Mouse (Mus musculus) mesoderm, embryonic 11.5 days (tissue): ENCODE results near the gene Styxl1.

Experiments used
- DNase-seq: peaks from one replicate; pipeline ENCODE4 v3.0.0-alpha.2; 2012; ENCODE audit warnings: low read depth, low spot score

Gene Styxl1

GRCm38 (mm10) chr5:135777796-135778470 is at the start of gene Styxl1:
TSS of gene Styxl1 (minus strand) at chr5:135778385.
- peak; percentile 56 for DNase-seq

GRCm38 (mm10) chr5:135826225-135826624 is 48.0 kb upstream of the Styxl1 start:
- no peak for DNase-seq

GRCm38 (mm10) chr5:135824517-135824916 is 46.3 kb upstream of the Styxl1 start:
- DNase-seq: no peak

GRCm38 (mm10) chr5:135822316-135822944 is 44.2 kb upstream of the Styxl1 start:
- DNase-seq: peak; percentile 60

GRCm38 (mm10) chr5:135818491-135818890 is 40.3 kb upstream of the Styxl1 start:
- no peak for DNase-seq

- DNase-seq: no peak
These were observed 34.8 kb upstream of the Styxl1 start for GRCm38 (mm10) chr5:135812991-135813390.

GRCm38 (mm10) chr5:135807263-135807637 is 29.1 kb upstream of the Styxl1 start:
- no peak for DNase-seq

- DNase-seq: peak; percentile 94
These were observed 28.5 kb upstream of the Styxl1 start, which contains the start of gene Srrm3 for GRCm38 (mm10) chr5:135806555-135807262. TSS of gene Srrm3 (plus strand) at chr5:135806890.

- no peak for DNase-seq
These were observed 26.6 kb upstream of the Styxl1 start for GRCm38 (mm10) chr5:135804735-135805134.

- DNase-seq: no peak
These were observed 25.5 kb upstream of the Styxl1 start for GRCm38 (mm10) chr5:135803676-135804075.

- peak; percentile 15 for DNase-seq
These were observed 24.9 kb upstream of the Styxl1 start for GRCm38 (mm10) chr5:135803135-135803534.

GRCm38 (mm10) chr5:135802641-135803040 is 24.5 kb upstream of the Styxl1 start:
- no peak for DNase-seq

GRCm38 (mm10) chr5:135800927-135801326 is 22.7 kb upstream of the Styxl1 start:
- DNase-seq: peak; percentile 39

GRCm38 (mm10) chr5:135799746-135800145 is 21.6 kb upstream of the Styxl1 start:
- no peak for DNase-seq

- DNase-seq: no peak
These were observed 16.6 kb upstream of the Styxl1 start for GRCm38 (mm10) chr5:135794859-135795181.

- DNase-seq: peak; percentile 88
These were observed 16.0 kb upstream of the Styxl1 start for GRCm38 (mm10) chr5:135793996-135794858.

- DNase-seq: no peak
These were observed 4.7 kb upstream of the Styxl1 start for GRCm38 (mm10) chr5:135782901-135783300.

- DNase-seq: no peak
These were observed 2.1 kb upstream of the Styxl1 start for GRCm38 (mm10) chr5:135780331-135780730.

GRCm38 (mm10) chr5:135778471-135779445 is 573 bp upstream of the Styxl1 start, which contains the start of gene Mdh2:
TSS of gene Mdh2 (plus strand) at chr5:135778480.
- peak; percentile 100 for DNase-seq

- no peak for DNase-seq
These were observed 1.6 kb downstream of the Styxl1 start for GRCm38 (mm10) chr5:135776546-135776945.
